Mouse (Mus musculus): ENCODE measurements around the gene Csnk1d. TPM values are rescaled to one million over a fixed set of nuclear protein-coding genes. Genes with fewer than 3 reads are reported as not detected.

The Csnk1d gene
- total RNA-seq, 2 experiments from 2014 or later = 86.0 to 89.5 TPM

DNA sequence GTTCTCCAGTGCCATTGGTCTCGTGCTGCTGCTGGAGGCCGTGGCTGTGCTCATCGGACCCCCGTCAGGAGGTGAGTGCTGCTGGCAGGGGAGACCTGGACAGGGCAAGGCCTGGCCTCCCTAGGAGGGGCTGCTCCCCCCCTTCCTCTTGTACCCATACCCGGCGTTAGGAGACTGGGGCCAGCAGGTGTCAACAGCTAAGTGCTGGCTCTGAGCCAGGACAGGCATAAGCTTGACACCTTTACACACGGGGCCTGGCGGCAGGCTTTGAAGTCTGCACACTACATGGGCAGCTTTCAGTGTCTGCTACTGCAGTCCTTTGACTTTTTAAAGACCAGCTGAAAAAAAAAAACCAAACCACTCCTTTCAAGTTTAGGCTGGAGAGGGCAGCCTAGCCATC lies 34.1 kb downstream of the Csnk1d start:
- DNase-seq = no peak
- intact Hi-C loops (cut with DNase I) = no loop called here

DNA sequence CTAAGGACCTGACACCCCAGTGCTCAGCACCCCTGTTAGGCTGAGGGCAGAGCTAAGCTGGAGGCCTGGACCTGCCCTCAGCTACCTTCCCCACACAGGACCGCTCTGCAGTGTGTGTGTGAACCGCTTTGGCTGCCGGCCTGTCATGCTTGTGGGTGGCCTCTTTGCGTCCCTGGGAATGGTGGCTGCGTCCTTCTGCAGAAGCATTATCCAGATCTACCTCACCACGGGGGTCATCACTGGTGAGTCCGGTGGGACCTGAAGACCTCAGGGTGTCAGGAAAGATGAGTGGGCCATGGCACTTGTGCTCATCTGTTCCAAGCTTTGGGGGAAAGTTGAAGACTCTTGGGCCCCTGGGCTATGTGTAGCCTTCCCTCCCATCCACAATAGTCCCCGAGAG lies 35.4 kb downstream of the Csnk1d start:
- intact Hi-C loops (cut with DNase I) = no loop called here
- no peak for DNase-seq

DNA sequence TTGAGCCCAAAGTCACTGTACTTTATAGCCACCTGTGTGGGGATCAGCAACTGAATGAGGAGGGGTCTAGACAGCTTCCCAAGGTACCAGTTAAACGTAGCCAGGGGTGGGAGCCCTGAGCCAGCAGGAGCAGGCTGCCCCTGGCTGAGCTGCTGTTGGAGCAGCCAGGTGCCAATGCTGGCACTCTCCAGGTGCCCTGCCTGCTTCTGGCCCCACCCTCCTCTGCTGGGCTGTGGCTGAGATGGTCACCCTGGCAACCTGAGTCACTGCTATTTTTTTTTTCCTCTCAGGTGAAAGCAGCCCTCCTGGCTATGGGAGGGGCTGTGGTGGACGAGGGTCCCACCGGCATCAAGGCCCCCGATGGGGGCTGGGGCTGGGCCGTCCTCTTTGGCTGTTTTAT lies 36.2 kb downstream of the Csnk1d start:
- DNase-seq = no peak

DNA sequence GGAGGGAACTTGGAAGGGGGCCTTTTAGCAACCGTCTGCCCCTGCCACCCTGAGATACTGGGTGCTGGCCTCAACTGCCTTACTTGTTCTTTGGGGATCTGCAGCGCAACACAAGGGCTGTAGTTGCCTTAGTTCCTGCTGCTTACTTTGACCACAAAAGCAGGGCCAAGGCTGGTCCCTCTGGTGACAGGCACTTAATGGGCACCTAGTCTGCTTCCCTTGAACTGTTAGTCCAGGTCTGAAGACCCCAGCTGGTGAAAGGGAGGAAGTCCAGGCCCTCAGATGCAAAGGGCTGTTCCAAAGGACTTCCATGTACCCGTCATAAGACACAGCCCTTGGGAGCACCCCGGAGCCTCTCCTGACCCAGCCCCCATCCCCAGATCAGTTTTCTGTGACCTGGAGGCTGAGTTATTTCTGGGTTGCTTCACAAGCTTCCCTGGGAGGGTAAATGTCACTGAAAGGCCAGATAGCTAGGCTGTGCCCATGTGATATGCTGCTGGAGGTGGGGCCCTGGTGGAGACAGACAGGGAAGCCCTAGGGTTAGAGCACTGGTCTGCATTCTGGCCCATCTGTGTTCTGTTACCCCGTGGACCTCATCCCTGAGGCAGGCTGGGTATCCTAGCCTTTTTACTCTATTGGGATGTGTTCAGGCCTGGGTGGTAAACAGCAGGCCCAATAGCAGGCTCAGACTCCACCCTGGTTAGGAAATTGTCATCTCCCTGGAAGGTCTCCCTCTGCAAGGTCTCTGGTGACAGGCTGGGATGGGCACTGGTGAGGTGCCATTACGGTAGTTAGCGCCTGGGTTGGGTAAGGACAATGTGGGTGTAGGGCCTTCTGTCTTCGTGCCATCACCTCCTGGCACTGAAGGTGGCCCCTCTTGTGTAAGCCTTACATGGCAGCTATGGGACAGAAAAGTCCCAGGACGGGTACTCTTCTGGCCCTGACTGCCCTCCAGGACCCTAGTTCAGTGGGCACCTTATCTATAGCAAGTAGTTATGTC lies 39.1 kb downstream of the Csnk1d start:
- intact Hi-C loops (cut with DNase I) = no loop called here
- no peak for DNase-seq

More for the DNA sequence above, 36.2 kb downstream of the Csnk1d start:
- intact Hi-C loops (cut with DNase I) = no loop called here

- intact Hi-C loops (cut with DNase I) = no loop called here
Observed at GRCm38 (mm10) chr11:120951237-120951636, 39.9 kb downstream of the Csnk1d start.

GRCm38 (mm10) chr11:120950281-120951202 lies 40.6 kb downstream of the Csnk1d start:
- peak; percentile 89 to 92 for DNase-seq
- intact Hi-C loops (cut with DNase I) = no loop called here

More at GRCm38 (mm10) chr11:120951237-120951636, 39.9 kb downstream of the Csnk1d start:
- no peak for DNase-seq

- DNase-seq = no peak
- intact Hi-C loops (cut with DNase I) = no loop called here
Observed at GRCm38 (mm10) chr11:120949863-120950262, 41.3 kb downstream of the Csnk1d start.

GRCm38 (mm10) chr11:120948861-120949851 lies 42.0 kb downstream of the Csnk1d start:
- intact Hi-C loops (cut with DNase I) = no loop called here
- DNase-seq = peak; percentile 50 to 57

GRCm38 (mm10) chr11:120948328-120948727 lies 42.8 kb downstream of the Csnk1d start, which contains the start of gene Slc16a3:
TSS of gene Slc16a3 (plus strand) at chr11:120948480.
- intact Hi-C loops (cut with DNase I) = no loop called here
- no peak for DNase-seq

- DNase-seq = no peak
- intact Hi-C loops (cut with DNase I) = no loop called here
Observed at GRCm38 (mm10) chr11:120945926-120946325, 45.2 kb downstream of the Csnk1d start.

DNA sequence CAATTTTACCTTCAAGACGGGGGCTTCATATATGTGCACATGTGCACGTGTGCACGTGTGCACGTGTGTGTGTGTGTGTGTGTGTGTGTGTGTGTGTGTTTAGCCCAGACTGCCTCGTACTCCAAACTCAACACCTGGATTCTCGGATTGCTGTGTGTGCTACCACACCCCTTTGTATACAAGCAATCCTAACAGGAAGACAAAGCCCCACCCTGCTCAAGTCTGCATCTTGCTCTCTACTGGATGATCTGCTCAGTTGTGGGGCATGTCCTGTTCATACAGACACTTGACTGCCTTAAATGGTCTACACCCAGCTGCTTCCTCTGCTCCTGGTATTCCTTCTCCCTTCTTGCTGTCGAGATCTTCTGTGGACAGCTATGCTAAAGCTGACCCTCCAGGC lies 45.9 kb downstream of the Csnk1d start:
- intact Hi-C loops (cut with DNase I) = no loop called here
- no peak for DNase-seq

- intact Hi-C loops (cut with DNase I) = no loop called here
- no peak for DNase-seq
Observed at GRCm38 (mm10) chr11:120940959-120941358, 50.2 kb downstream of the Csnk1d start.

GRCm38 (mm10) chr11:120939712-120940341 lies 51.3 kb downstream of the Csnk1d start:
- intact Hi-C loops (cut with DNase I) = no loop called here

GRCm38 (mm10) chr11:120938795-120939194 lies 52.3 kb downstream of the Csnk1d start:
- no peak for DNase-seq
- intact Hi-C loops (cut with DNase I) = no loop called here

More at GRCm38 (mm10) chr11:120939712-120940341, 51.3 kb downstream of the Csnk1d start:
- no peak for DNase-seq

- intact Hi-C loops (cut with DNase I) = no loop called here
- no peak for DNase-seq
Observed at GRCm38 (mm10) chr11:120937976-120938375, 53.2 kb downstream of the Csnk1d start.

DNA sequence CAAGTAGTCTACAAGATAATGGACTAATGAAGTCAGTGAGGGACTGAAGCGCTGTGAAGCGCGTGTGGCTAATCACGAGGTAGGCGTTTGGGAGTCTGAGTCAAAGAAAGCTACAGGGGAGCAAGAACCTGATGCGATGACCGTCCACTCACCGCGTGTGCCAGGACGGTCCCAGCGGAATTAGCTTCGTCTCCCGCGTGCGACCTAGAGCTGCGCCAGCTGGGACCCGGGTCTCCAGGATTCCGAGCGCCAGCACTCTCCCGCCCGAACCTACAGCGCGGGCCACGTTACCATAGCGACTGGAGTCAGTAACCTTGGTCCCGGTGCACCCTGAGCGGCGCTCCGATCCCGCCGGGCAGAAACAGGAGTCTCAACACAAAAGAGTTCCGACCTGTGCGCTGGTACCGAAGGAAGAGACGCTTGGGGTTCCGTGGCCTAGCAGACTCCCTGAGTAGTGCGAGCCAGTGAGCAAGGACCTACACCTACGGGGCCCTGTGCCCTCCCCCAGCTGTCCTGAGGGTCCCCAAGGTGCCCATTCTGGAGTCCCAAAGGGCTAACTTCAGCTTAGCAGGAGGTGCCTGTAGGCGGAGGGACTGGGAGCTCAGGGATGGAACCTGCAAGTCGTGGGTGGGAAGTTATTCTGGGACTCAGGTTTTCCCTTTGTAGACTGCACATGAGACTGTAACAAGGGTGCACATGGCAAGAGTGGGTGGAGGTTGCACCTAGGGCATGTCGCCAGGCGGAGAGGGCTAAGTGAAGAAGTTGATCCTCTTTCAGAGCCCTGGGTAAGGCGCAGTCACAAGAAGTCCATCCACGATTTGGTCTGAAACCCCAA lies 58.3 kb downstream of the Csnk1d start, which contains the start of gene Ccdc57:
Ccdc57 (minus strand) TSS at position 309 of the 835 bp plus-strand sequence.
- intact Hi-C loops (cut with DNase I) = no loop called here
- DNase-seq = peak; percentile 91 to 95

- DNase-seq = no peak
- intact Hi-C loops (cut with DNase I) = no loop called here
Observed at GRCm38 (mm10) chr11:120931479-120931878, 59.7 kb downstream of the Csnk1d start.

DNA sequence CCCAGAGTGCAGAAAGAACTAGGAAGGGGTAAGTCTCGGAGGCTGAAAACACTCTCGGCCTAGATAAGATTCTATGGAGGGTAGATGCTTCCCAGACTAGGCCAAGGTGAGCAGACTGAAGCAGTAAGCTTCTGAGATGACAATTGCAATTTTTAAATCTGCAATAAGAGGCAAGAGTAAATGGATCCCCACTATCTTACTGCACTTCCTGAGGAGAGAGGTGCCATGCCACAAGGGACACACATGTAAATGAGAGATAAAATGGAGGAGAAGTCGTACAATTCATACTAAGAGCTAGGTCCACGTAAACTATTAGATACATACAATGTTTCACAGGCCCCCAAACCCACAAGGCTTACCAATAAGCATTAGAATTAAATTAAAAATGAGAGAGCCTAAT lies 62.7 kb downstream of the Csnk1d start:
- no peak for DNase-seq
- intact Hi-C loops (cut with DNase I) = no loop called here

Data from heart, postnatal 10 days (tissue).